Mouse (Mus musculus) adrenal gland, adult 2 months (tissue): ENCODE data around the gene Zxdc. TPM values are rescaled to one million over a fixed set of nuclear protein-coding genes. Genes with fewer than 3 reads are reported as not detected.

ENCODE experiments used
- polyA plus RNA-seq: library from polyadenylated mRNA; depleted of rRNA; stranded (reverse); fragments of >200 nt; gene quantifications from 2 replicates; pipeline ENCODE4 v1.2.3, GENCODE M21; 2012; rRNA removed
- total RNA-seq, 2 experiments: library from RNA; stranded (reverse); gene quantifications; 2 replicates each; pipeline ENCODE4 v1.2.3; 2021

Gene Zxdc
- total and polyA plus RNA-seq, 3 experiments = 18.8 to 70.1 (median 33.4) TPM

Other genes starting within 250 kb of the Zxdc start
- not detected for gene Vmn1r51, start 246.9 kb upstream of the Zxdc start, total RNA-seq
- not detected in 2 replicates for gene Vmn1r51, start 246.9 kb upstream of the Zxdc start, polyA plus RNA-seq
- not detected for gene Vmn1r52, start 194.7 kb upstream of the Zxdc start, total RNA-seq
- gene Vmn1r52, start 194.7 kb upstream of the Zxdc start, polyA plus RNA-seq = not detected in 2 replicates
- gene V1ra8, start 166.7 kb upstream of the Zxdc start, total RNA-seq = not detected
- not detected in 2 replicates for gene V1ra8, start 166.7 kb upstream of the Zxdc start, polyA plus RNA-seq
- not detected for gene Vmn1r53, start 145.1 kb upstream of the Zxdc start, total RNA-seq
- gene Vmn1r53, start 145.1 kb upstream of the Zxdc start, polyA plus RNA-seq = not detected in 2 replicates
- gene Vmn1r54, start 123.2 kb upstream of the Zxdc start, total RNA-seq = not detected
- gene Vmn1r54, start 123.2 kb upstream of the Zxdc start, polyA plus RNA-seq = not detected in 2 replicates
- not detected for gene BC048671, start 68.3 kb upstream of the Zxdc start, total RNA-seq
- not detected in 2 replicates for gene BC048671, start 68.3 kb upstream of the Zxdc start, polyA plus RNA-seq
- gene Chst13, start 44.3 kb upstream of the Zxdc start, total RNA-seq = not detected
- 0.36 and 0.85 TPM in 2 replicates for gene Chst13, start 44.3 kb upstream of the Zxdc start, polyA plus RNA-seq
- gene Uroc1, start 36.2 kb upstream of the Zxdc start, total RNA-seq = 1 to 10 TPM in 1 of 2 experiments, not detected in 1; 1.3 TPM
- 0.26 TPM in 1 of 2 replicates, not detected in the other for gene Uroc1, start 36.2 kb upstream of the Zxdc start, polyA plus RNA-seq
- 1 to 10 TPM in 1 of 2 experiments, under 1 TPM in 1; 0.76 to 1.4 TPM for gene Cfap100, start 59.3 kb downstream of the Zxdc start, total RNA-seq
- 0.03 and 0.33 TPM in 2 replicates for gene Cfap100, start 59.3 kb downstream of the Zxdc start, polyA plus RNA-seq
- 10 to 100 TPM; 32.6 to 43.7 TPM for gene Klf15, start 93.1 kb downstream of the Zxdc start, total RNA-seq
- gene Klf15, start 93.1 kb downstream of the Zxdc start, polyA plus RNA-seq = 73.8 and 79.8 TPM in 2 replicates
- gene Aldh1l1, start 116.9 kb downstream of the Zxdc start, total RNA-seq = 100 to 1,000 TPM; 136 to 202 TPM
- gene Aldh1l1, start 116.9 kb downstream of the Zxdc start, polyA plus RNA-seq = 83.4 and 111 TPM in 2 replicates
- gene Slc41a3, start 235.2 kb downstream of the Zxdc start, total RNA-seq = 10 to 100 TPM; 29.1 to 30.2 TPM
- 52.0 and 62.7 TPM in 2 replicates for gene Slc41a3, start 235.2 kb downstream of the Zxdc start, polyA plus RNA-seq